Mouse (Mus musculus) erythroblast, embryonic 14.5 days (primary cell): ENCODE measurements around the gene Sar1b.

Experiments used
- GATA1 ChIP-seq: IDR thresholded peaks from 2 replicates; pipeline ENCODE4 v1.6.1; 2012; ENCODE audit warnings: low read length, inconsistent platforms, mixed read lengths
- TAL1 ChIP-seq: IDR thresholded peaks from 3 replicates; pipeline ENCODE4 v1.6.1; 2012; ENCODE audit warnings: low read length, inconsistent platforms, mixed read lengths

- no peak for TF ChIP-seq GATA1
- no peak for TF ChIP-seq TAL1
These were observed 14.0 kb downstream of the Sar1b start for GRCm38 (mm10) chr11:51777478-51777877.
